Mouse (Mus musculus): ENCODE measurements around the gene Scgb2b20. TPM values are rescaled to one million over a fixed set of nuclear protein-coding genes. Genes with fewer than 3 reads are reported as not detected.
"Not testable (repeated sequence)": the region's sequence is repeated elsewhere in the genome, so short reads cannot be mapped to it uniquely, and the experiment has no call there.

Gene Scgb2b20
- polyA plus RNA-seq (2012; ENCODE audit: insufficient read depth, insufficient read length, low replicate concordance, missing spikeins) = not detected in 2 replicates

- 75% methylated on average over 2 of the region's 2 CpGs for WGBS
- not testable (repeated sequence) for H3K4me3 ChIP-seq (ENCODE audit: insufficient read depth, low read depth, low read length); H3K4me1 ChIP-seq (ENCODE audit: control insufficient read depth, insufficient read depth, low read length); H3K27ac ChIP-seq (ENCODE audit: insufficient read depth, low read depth, low read length)
Observed at GRCm38 (mm10) chr7:33366222-33366621, at the start of gene Scgb2b20. Scgb2b20 (minus strand) TSS chr7:33366322.

- 37% methylated on average over 1 of the region's 1 CpGs for WGBS
- H3K4me1 ChIP-seq (ENCODE audit: control insufficient read depth, insufficient read depth, low read length); H3K4me3 ChIP-seq (ENCODE audit: insufficient read depth, low read depth, low read length); H3K27ac ChIP-seq (ENCODE audit: insufficient read depth, low read depth, low read length): not testable (repeated sequence)
Observed at GRCm38 (mm10) chr7:33409681-33410080, 43.6 kb upstream of the Scgb2b20 start.

DNA sequence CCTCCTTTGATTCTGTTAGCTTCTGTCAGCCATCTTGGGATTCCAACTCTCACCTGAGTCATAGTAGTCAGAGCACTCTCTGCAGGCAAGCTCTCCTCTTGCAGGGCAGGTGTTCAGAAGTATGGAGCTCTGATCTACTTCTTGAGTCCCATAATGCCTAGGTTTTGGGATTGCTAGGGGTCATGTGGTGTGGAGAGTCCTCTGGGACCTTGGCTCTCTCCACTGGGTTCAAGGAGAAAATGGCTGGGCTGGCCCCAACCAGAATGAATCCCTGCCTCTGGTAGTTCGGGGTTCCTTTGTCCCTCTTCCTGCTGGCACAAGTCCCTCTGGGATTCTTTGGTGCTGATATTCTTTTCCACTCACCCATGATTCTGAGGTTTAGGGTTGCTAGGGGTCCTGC, 35.5 kb upstream of the Scgb2b20 start:
- 84% methylated on average over 1 of the region's 1 CpGs for WGBS
- H3K4me3 ChIP-seq (ENCODE audit: insufficient read depth, low read depth, low read length) = no peak overlapping the region
- TF ChIP-seq CTCF (IDR thresholded peaks at IDR 0.05; ENCODE audit: insufficient read depth, low read depth, low read length) (no peak), POLR2A (IDR thresholded peaks at IDR 0.05; ENCODE audit: insufficient read depth, low read depth, low read length) (no peak)
- no peaks in the 10 kb centered on the region for H3K4me1 ChIP-seq (ENCODE audit: control insufficient read depth, insufficient read depth, low read length)
- no peak overlapping the region for H3K27ac ChIP-seq (ENCODE audit: insufficient read depth, low read depth, low read length)

GRCm38 (mm10) chr7:33399749-33400148, 33.6 kb upstream of the Scgb2b20 start:
- not testable (repeated sequence) for H3K4me1 ChIP-seq (ENCODE audit: control insufficient read depth, insufficient read depth, low read length); H3K4me3 ChIP-seq (ENCODE audit: insufficient read depth, low read depth, low read length); H3K27ac ChIP-seq (ENCODE audit: insufficient read depth, low read depth, low read length)

DNA sequence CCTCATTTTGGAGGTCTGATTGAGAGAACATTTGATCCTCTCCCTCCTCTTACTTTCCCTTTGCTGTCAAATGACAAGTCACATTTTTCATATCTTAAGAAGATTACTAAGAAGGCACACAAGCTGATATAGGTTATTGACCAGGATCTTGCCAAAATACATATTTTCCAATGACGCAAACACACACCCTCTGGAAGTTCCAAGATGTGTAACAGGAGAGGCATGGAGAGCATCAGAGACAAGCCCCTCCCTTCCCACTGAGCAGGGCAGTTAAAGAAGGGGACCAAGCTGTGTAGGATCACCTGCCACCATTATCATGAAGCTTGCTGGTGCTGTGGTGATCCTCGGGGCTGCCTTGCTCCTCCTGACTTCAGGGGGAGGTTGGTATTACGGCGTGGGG, 6.8 kb upstream of the Scgb2b20 start, which contains the start of gene Scgb1b20:
Scgb1b20 (plus strand) TSS at position 301 of the 400 bp plus-strand sequence.
- not testable (repeated sequence) for H3K27ac ChIP-seq (ENCODE audit: insufficient read depth, low read depth, low read length); H3K4me1 ChIP-seq (ENCODE audit: control insufficient read depth, insufficient read depth, low read length); H3K4me3 ChIP-seq (ENCODE audit: insufficient read depth, low read depth, low read length)
- WGBS = 82% methylated on average over 4 of the region's 4 CpGs

Other genes starting within 250 kb of the Scgb2b20 start
- not detected in 2 replicates for gene Scgb2b18, start 192.5 kb downstream of the Scgb2b20 start, polyA plus RNA-seq (2012; ENCODE audit: insufficient read depth, insufficient read length, low replicate concordance, missing spikeins)
- gene Scgb1b18, start 180.8 kb downstream of the Scgb2b20 start, polyA plus RNA-seq (2012; ENCODE audit: insufficient read depth, insufficient read length, low replicate concordance, missing spikeins) = not detected in 2 replicates
- not detected in 2 replicates for gene Scgb2b19, start 86.0 kb downstream of the Scgb2b20 start, polyA plus RNA-seq (2012; ENCODE audit: insufficient read depth, insufficient read length, low replicate concordance, missing spikeins)
- gene Scgb1b19, start 79.0 kb downstream of the Scgb2b20 start, polyA plus RNA-seq (2012; ENCODE audit: insufficient read depth, insufficient read length, low replicate concordance, missing spikeins) = not detected in 2 replicates
- gene Scgb1b20, start 6.9 kb upstream of the Scgb2b20 start, polyA plus RNA-seq (2012; ENCODE audit: insufficient read depth, insufficient read length, low replicate concordance, missing spikeins) = not detected in 2 replicates
- not detected in 2 replicates for gene Scgb2b21, start 154.1 kb upstream of the Scgb2b20 start, polyA plus RNA-seq (2012; ENCODE audit: insufficient read depth, insufficient read length, low replicate concordance, missing spikeins)